Mouse (Mus musculus) monocyte, adult 5-6 weeks (primary cell): Measurements from ENCODE around the gene Il2rg. TPM values are rescaled to one million over a fixed set of nuclear protein-coding genes. Genes with fewer than 3 reads are reported as not detected.

Experiments
- ATAC-seq: fragments of 153-309, 156-312 bp; replicated peaks from 2 replicates; pipeline ENCODE4 v1.8.0; 2017; ENCODE audit warnings: mild to moderate bottlenecking; ENCODE audit not compliant: low TSS enrichment, insufficient number of reproducible peaks, severe bottlenecking, poor library complexity, low FRiP score
- total RNA-seq: library from RNA; stranded (forward); fragments of 200-1000, 200-491, 200-594 nt; gene quantifications from 3 replicates; pipeline ENCODE4 v1.2.3, GENCODE M21; 2017

The Il2rg gene
- total RNA-seq, 1 experiment from 2014 or later = 206 TPM

DNA sequence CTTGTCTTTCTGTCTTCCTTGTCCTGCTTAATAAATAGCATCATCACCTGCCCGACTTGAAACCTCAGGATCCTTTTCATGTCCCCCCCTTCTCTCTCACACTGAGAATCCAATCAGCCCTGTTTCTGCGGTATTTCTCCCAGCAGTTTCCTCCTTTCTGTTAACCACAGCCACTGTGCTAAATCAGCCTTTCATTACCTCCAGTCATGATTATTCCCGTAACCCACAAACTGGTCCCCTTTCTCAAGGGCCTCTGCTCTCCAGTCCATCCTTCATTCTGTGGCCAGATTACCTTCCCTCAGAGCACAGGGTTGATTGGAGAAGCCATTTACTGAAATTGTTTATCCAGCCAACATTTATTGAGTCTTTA lies 685 bp upstream of the Il2rg start, which contains the start of gene Gm20489:
Gene Gm20489, minus strand, starts transcription at position 269 of the 370 bp plus-strand sequence.
- no peak for ATAC-seq

DNA sequence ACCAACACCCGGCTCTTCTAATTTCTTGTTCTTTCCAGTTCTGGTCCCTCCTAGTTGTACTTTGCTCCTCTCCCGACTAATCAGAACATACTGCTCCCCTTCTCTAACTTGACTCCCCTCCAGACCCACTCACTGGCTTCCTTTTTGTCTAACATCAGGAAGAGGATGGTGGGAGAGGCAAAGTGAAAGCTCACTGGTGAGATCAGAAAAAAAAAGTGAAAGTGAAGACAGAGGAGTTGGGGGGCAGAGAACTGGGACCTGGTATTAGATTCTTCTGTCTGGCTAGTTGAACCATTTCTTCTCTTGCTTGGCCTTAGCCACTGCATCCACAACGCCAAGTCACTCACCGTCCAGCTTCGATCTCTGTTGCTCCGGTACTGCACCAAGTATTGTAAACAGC lies 1.4 kb downstream of the Il2rg start:
- no peak for ATAC-seq

DNA sequence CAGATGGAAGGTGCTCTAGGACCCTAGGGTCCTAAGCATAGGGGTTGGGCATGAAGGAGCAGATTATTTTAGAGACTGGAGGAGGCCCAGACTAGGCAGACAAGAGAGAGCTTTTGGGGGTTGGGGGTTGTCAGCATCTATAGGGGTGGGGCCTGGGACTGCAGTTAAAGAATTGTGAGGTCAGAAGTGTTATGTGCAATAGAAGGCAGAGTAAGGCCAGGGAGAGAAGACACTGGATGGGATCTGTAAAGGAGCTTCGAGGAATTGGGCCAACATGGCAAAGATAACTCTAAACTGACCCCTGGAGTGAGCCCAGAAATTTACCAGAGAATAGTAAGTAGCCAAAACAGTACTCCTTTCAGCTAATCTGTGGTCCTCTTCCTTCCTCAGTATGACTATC lies 4.2 kb downstream of the Il2rg start, which contains the start of gene Gm614:
Gene Gm614, minus strand, starts transcription at position 101 of the 400 bp plus-strand sequence.
- no peak for ATAC-seq

DNA sequence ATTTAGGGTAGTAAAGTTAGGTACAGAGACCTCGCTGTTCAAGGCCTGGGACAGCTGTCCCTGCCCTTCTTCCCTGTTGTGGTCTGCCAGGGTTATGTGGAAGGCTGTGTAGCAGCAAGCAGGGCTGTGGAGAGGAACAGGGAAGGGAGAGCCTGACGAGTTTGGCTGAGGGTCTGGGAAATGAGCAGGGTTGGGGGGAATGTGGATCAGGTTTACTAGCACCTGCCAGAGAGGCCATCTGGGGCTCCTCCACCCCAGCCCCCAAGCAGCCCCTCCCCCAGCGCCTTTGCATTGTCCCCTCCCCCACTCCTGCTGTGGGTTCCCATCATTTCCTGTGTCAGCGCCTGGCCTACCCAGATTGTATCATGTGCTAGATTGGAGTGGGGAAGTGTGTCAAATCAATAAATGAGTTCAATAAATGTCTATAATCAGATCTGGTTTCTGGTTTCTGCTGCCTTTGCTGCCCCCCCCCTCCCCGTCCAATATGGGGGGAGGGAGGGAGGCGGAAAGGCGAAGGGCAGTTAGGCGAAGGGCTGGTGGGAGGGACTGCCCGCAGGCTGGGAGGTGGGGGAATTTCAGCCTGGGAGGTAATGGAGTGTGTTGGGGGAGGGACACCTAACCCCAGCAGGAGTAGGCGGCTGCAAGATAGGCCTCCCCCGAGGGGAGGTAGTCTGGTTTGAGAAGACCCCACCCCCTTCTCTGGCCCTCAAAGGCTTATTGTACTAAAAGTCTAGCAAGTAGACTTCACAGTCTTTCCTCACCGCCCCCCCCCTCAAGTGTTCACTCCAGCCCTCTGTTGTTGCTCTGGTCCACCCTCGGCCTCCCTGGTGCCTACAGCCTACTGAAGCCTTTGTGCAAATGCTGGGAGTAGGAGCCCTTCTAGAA lies 7.4 kb downstream of the Il2rg start:
- no peak for ATAC-seq

DNA sequence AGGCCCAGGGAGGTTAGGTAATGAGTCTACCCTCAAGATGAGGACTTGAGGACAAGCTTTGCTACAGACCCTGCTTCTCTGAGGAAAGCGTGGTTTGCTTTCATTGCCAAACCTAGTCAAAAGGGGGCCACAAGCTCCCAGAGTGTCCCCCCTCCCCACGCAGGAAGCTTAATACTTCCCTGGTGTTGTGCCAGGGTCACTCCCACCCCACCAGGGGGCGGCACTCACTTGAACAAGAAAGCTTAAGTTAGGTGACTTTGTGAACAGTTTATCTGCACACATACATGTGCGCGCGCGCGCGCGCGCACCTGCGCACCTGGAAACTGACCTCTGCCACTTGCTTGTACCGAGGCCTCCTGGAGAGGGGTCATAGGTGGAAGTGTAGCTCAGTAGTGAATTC lies 11.5 kb downstream of the Il2rg start:
- no peak for ATAC-seq

DNA sequence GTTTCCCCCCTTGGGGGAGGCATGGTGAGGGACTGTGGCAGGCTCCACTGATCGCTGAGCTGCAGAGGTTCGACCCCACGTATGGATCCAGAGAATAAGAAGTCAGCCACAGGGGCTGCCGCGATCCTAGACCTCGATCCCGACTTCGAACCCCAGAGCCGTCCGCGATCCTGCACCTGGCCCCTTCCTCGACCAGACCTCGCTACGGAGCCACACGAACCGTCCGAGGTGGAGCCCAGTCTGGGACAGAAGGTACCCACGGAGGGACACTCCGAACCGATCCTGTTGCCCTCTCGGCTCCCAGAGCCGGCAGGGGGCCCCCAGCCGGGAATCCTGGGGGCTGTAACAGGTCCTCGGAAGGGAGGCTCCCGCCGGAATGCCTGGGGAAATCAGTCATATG lies 13.3 kb downstream of the Il2rg start:
- ATAC-seq = no peak

DNA sequence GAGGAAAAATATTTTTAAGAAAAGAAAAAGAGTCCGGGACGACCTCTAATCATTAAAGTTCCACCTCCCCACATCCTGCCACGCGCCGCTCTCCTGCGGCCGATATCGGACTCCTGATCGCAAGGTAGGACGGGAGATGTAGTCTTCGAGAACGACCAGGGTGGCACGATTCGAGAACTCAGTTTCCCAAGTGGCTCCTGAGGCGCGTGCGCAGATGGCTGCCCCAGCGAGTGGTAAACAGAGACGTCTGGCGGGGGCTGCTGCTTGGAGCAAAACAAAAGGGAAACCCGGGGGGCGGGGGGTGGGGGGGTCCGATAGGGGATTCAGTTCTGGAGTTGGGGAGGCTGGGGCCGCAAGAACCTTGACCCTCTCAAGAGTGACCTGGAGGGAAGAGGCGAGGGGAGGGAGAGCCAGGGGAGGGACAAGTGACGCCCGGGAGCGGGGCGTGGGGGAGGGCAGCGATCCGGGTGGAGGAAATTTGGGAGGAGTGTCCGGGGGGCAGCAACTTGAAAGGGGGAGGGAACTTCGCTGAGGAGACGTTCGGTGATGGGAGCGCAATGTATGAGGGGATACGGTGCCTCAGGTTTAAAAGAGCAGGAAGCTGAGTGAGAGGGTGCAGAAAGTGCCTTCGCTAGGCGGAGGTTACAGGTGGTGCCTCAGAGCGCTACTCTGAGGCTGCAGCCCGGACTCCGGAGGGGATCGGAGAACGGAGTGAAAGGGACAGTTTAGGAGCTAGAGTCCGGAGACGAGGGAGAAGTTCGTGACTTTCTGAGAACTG lies 13.9 kb downstream of the Il2rg start, which contains the start of gene Foxo4:
Gene Foxo4, plus strand, starts transcription at position 577 of the 778 bp plus-strand sequence.
- ATAC-seq = peak; percentile 94

DNA sequence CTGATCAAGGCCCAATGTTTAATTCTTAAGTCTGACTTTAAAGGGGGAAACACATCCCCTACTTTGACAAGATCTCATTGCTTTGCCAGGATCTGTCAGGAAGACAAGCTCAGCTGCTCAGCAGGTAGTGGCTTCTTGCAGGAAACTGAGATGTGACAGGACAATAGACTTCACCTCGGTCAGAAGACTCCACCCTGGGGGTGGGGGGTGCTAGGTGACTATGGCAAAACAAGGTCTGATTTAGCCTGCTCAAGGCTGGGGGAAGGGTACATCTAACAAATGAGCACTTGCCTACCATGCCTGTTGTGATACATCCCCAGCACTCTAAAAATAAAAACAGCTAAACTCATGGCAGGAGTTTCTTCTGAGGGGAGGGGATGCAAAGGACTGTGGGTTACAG lies 23.0 kb downstream of the Il2rg start:
- no peak for ATAC-seq

DNA sequence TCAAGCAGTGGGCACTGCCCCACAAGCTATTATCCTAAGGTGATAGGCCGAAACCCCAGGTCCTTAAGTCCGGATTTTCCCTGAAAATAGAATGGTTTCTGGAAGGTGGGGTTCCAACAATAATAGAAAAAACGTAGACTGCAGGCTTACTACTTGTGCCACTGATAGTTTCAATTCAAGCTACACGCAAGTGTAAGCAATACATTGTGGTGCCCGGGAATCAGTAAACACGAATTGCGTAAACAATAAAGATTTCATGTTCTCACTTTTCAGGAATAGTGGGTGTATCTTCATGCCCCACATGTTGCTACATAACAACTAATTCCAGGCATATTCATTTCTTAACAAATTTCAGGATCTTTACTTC lies 45.3 kb downstream of the Il2rg start:
- ATAC-seq = no peak

DNA sequence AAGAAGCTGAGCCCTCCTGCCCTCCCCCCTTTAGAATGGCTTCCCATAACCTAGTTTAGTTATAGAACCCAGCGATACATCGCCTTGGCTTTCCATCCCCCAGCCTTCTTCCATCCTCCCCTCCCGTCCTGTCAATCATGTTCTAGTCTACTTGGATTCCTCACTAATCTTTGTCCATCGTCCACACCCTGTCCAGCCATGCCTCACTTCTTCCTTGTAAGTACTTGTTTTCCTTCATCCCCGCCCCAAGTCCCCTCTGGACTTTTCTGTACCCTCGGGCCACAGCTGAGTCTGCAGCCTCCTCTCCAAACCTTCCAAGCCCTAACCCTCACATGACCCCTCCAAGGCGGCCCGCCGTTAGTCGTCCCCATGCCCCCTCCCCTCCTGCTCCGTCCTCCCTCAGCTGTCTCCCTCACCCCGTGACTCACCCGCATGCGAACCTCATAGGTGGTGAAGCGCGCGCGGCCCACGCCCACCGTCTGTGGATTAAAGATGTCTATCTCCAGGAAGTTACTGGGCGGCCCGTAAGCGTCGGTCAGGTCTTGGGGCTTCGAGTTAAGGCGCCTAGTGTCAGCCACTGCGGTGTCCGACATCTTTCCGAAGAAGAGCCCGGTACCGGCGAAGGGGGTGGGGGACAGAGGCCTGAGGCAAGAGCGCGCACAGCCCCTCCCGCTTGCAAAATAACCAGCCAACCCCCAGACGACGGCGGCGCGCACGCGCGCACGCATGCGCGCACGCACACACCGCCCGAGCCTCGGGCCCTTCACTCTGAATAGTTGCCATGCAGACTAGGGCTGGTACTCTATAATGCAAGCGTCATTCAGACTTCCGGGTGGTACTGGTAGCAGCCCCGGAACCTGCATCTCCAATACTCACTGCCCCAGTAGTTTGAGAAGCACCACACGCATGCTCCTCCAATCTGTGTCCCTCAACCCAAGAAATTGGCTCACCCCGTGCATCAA lies 45.9 kb downstream of the Il2rg start, which contains the start of gene Snx12:
Gene Snx12, minus strand, starts transcription at position 730 of the 962 bp plus-strand sequence.
- peak; percentile 100 for ATAC-seq

Other genes with a start within 250 kb of the Il2rg start
- 0.21 TPM in 1 of 3 replicates, not detected in the others for gene Tex11, start 208.6 kb downstream of the Il2rg start, total RNA-seq
- not detected in 3 replicates for gene Slc7a3, start 182.2 kb downstream of the Il2rg start, total RNA-seq
- gene Snx12, start 45.7 kb downstream of the Il2rg start, total RNA-seq = 47.5 to 52.9 TPM (median 49.3 TPM) in 3 replicates
- gene Foxo4, start 13.7 kb downstream of the Il2rg start, total RNA-seq = 14.0 to 20.8 TPM (median 14.5 TPM) in 3 replicates
- gene Gm614, start 4.3 kb downstream of the Il2rg start, total RNA-seq = 10.8 to 15.8 TPM (median 13.4 TPM) in 3 replicates
- not detected in 3 replicates for gene Gm20489, start 768 bp upstream of the Il2rg start, total RNA-seq
- 42.5 to 73.8 TPM (median 57.7 TPM) in 3 replicates for gene Med12, start 5.8 kb upstream of the Il2rg start, total RNA-seq
- 1.2 TPM in 1 of 3 replicates, not detected in the others for gene Nlgn3, start 30.9 kb upstream of the Il2rg start, total RNA-seq
- gene Gjb1, start 108.1 kb upstream of the Il2rg start, total RNA-seq = not detected in 3 replicates
- gene Zmym3, start 152.6 kb upstream of the Il2rg start, total RNA-seq = 11.0 to 35.3 TPM (median 11.1 TPM) in 3 replicates
- gene Nono, start 161.1 kb upstream of the Il2rg start, total RNA-seq = 308 to 348 TPM (median 324 TPM) in 3 replicates
- gene Itgb1bp2, start 180.8 kb upstream of the Il2rg start, total RNA-seq = 0.64 to 2.6 TPM in 2 of 3 replicates, not detected in the other